Mouse (Mus musculus) limb, embryonic 15.5 days (tissue): ENCODE measurements around the gene Prok1. TPM values are rescaled to one million over a fixed set of nuclear protein-coding genes. Genes with fewer than 3 reads are reported as not detected.

Source experiments
- ATAC-seq: fragments of 200-750 bp; cut with Nextera tagmentation; 2 replicates; pipeline ENCODE4 v1.8.0; 2017; ENCODE audit warnings: low read depth, moderate TSS enrichment; ENCODE audit not compliant: insufficient number of reproducible peaks, low FRiP score, low TSS enrichment
- H3K27ac ChIP-seq: fragments of 300-500 bp; sonication (generic); 2 replicates; pipeline ENCODE4 v1.5.1; 2015; ENCODE audit warnings: moderate library complexity, mild to moderate bottlenecking, inconsistent platforms
- H3K27me3 ChIP-seq: fragments of 300-500 bp; sonication (generic); 2 replicates; pipeline ENCODE4 v1.6.1; 2015; ENCODE audit warnings: inconsistent platforms
- H3K36me3 ChIP-seq: fragments of 300-500 bp; sonication (generic); 2 replicates; pipeline ENCODE4 v1.6.1; 2015; ENCODE audit warnings: inconsistent platforms
- H3K4me1 ChIP-seq: fragments of 300-500 bp; sonication (generic); 2 replicates; pipeline ENCODE4 v1.6.1; 2015; ENCODE audit warnings: inconsistent platforms
- H3K4me2 ChIP-seq: fragments of 300-500 bp; sonication (generic); 2 replicates; pipeline ENCODE4 v1.6.1; 2015; ENCODE audit warnings: mild to moderate bottlenecking, inconsistent platforms
- H3K4me3 ChIP-seq: fragments of 300-500 bp; sonication (generic); 2 replicates; pipeline ENCODE4 v1.5.1; 2015; ENCODE audit warnings: mild to moderate bottlenecking, inconsistent platforms
- H3K9ac ChIP-seq: fragments of 300-500 bp; sonication (generic); 2 replicates; pipeline ENCODE4 v1.6.1; 2015; ENCODE audit warnings: inconsistent platforms
- H3K9me3 ChIP-seq: fragments of 300-500 bp; sonication (generic); 2 replicates; pipeline ENCODE4 v1.6.1; 2016; ENCODE audit warnings: inconsistent platforms
- WGBS: fragments of 180-500 bp; shearing (Covaris S2); methylation state at CpG from one replicate; pipeline ENCODE4 v1.1.7; 2015; 5-methylcytosine and 5-hydroxymethylcytosine counted together
- polyA plus RNA-seq: library from polyadenylated mRNA; unstranded; fragments of >200 nt; fragmentation: Nextera tagmentation; extraction: Ambion mirVana; gene quantifications from 2 replicates; pipeline ENCODE4 v1.2.1, GENCODE M21; 2015

Prok1 gene
- polyA plus RNA-seq, 1 experiment from 2014 or later: 0.06 TPM

GRCm38 (mm10) chr3:107233351-107233813 lies 6.1 kb downstream of the Prok1 start:
- Histone ChIP-seq H3K4me2 (no peak overlapping the region), H3K36me3 (no peaks in the 10 kb centered on the region), H3K27ac (no peak overlapping the region), H3K9ac (no peak overlapping the region), H3K4me1 (peaks cover 7% of the 10 kb centered on the region; the same call in 1 of the 2 replicates), H3K27me3 (peaks cover 7% of the 10 kb centered on the region), H3K4me3 (no peak overlapping the region), H3K9me3 (no peaks in the 10 kb centered on the region)
- WGBS: 8% methylated on average over 11 of the region's 11 CpGs
- no peak for ATAC-seq

- ATAC-seq: no peak
- Histone ChIP-seq H3K4me1 (peaks cover 7% of the 10 kb centered on the region; the same call in 1 of the 2 replicates), H3K36me3 (no peaks in the 10 kb centered on the region), H3K4me2 (no peak overlapping the region), H3K27ac (no peak overlapping the region), H3K9me3 (no peaks in the 10 kb centered on the region), H3K4me3 (no peak overlapping the region), H3K9ac (no peak overlapping the region), H3K27me3 (peaks cover 7% of the 10 kb centered on the region)
- 37% methylated on average over 4 of the region's 4 CpGs for WGBS
Observed at GRCm38 (mm10) chr3:107231202-107231601, 8.3 kb downstream of the Prok1 start.

GRCm38 (mm10) chr3:107230527-107230926 lies 9.0 kb downstream of the Prok1 start, which contains the start of gene A630076J17Rik:
Gene A630076J17Rik (plus strand): TSS chr3:107230614.
- Histone ChIP-seq H3K9me3 (no peaks in the 10 kb centered on the region), H3K9ac (no peak within 1 kb of the TSS), H3K4me3 (no peak within 1 kb of the TSS), H3K27me3 (peaks cover 7% of the 10 kb centered on the region), H3K36me3 (no peaks in the 10 kb centered on the region), H3K4me1 (peaks cover 7% of the 10 kb centered on the region; the same call in 1 of the 2 replicates), H3K27ac (no peak within 1 kb of the TSS), H3K4me2 (no peak within 1 kb of the TSS)
- ATAC-seq: no peak
- WGBS: 27% methylated on average over 1 of the region's 1 CpGs

GRCm38 (mm10) chr3:107229822-107230221 lies 9.7 kb downstream of the Prok1 start:
- Histone ChIP-seq H3K4me2 (no peak overlapping the region), H3K9me3 (no peaks in the 10 kb centered on the region), H3K27ac (no peak overlapping the region), H3K9ac (no peak overlapping the region), H3K4me1 (peaks cover 7% of the 10 kb centered on the region; the same call in 1 of the 2 replicates), H3K36me3 (no peaks in the 10 kb centered on the region), H3K4me3 (no peak overlapping the region), H3K27me3 (peaks cover 7% of the 10 kb centered on the region)
- 43% methylated on average over 5 of the region's 5 CpGs for WGBS
- ATAC-seq: 0 out of 2 replicates have a peak, but pooled peaks have one; percentile 27

DNA sequence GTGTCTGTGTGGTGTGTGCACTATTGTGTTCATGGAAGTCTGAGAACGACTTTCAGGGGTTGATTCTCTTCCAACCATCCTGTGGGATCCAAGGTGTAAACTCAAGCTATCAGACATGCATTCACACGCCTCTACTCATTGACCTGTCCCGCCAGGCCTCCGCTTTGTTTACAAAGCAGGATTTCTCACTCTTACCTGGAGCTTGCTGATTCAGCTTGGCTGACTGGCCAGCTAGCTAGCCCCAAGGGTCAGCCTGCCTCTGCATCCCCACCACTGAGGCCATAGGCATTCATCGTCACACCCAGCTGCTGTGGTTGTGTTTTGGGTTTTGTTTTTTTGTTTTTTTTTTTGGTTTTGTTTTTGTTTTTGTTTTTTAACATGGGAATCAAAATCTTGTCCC lies 10.3 kb downstream of the Prok1 start:
- Histone ChIP-seq H3K9ac (no peak overlapping the region), H3K4me3 (no peak overlapping the region), H3K4me2 (no peak overlapping the region), H3K9me3 (no peaks in the 10 kb centered on the region), H3K27ac (no peak overlapping the region), H3K4me1 (peaks cover 7% of the 10 kb centered on the region; the same call in 1 of the 2 replicates), H3K36me3 (no peaks in the 10 kb centered on the region), H3K27me3 (peaks cover 7% of the 10 kb centered on the region)
- WGBS: 77% methylated on average over 5 of the region's 5 CpGs
- no peak for ATAC-seq

- Histone ChIP-seq H3K27me3 (no peaks in the 10 kb centered on the region), H3K9me3 (no peaks in the 10 kb centered on the region), H3K36me3 (no peaks in the 10 kb centered on the region), H3K4me2 (no peak overlapping the region), H3K4me3 (no peak overlapping the region), H3K4me1 (peaks cover 7% of the 10 kb centered on the region; the same call in 1 of the 2 replicates), H3K27ac (no peak overlapping the region), H3K9ac (no peak overlapping the region)
- WGBS: 87% methylated on average over 5 of the region's 5 CpGs
- no peak for ATAC-seq
Observed at GRCm38 (mm10) chr3:107225820-107226219, 13.7 kb downstream of the Prok1 start.

GRCm38 (mm10) chr3:107223230-107223629 lies 16.3 kb downstream of the Prok1 start:
- Histone ChIP-seq H3K27me3 (0 out of 2 replicates have a peak, but pooled peaks cover 2% of the 10 kb centered on the region), H3K4me1 (no peaks in the 10 kb centered on the region), H3K4me3 (no peak overlapping the region), H3K36me3 (no peaks in the 10 kb centered on the region), H3K4me2 (no peak overlapping the region), H3K9ac (no peak overlapping the region), H3K27ac (no peak overlapping the region), H3K9me3 (no peaks in the 10 kb centered on the region)
- ATAC-seq: no peak
- 51% methylated on average over 1 of the region's 1 CpGs for WGBS

- no peak within 1 kb of the TSS for H3K27ac ChIP-seq
- H3K4me1 ChIP-seq: no peaks in the 10 kb centered on the region
- H3K9me3 ChIP-seq: no peaks in the 10 kb centered on the region
- WGBS: 78% methylated on average over 10 of the region's 10 CpGs
- H3K4me3 ChIP-seq: no peak within 1 kb of the TSS
- no peaks in the 10 kb centered on the region for H3K36me3 ChIP-seq
- H3K9ac ChIP-seq: no peak within 1 kb of the TSS
- H3K27me3 ChIP-seq: 0 out of 2 replicates have a peak, but pooled peaks cover 2% of the 10 kb centered on the region
- H3K4me2 ChIP-seq: no peak within 1 kb of the TSS
- ATAC-seq: no peak
Observed at GRCm38 (mm10) chr3:107221608-107222007, 17.9 kb downstream of the Prok1 start, which contains the start of gene Cym. Gene Cym (minus strand): TSS chr3:107221732.

GRCm38 (mm10) chr3:107218572-107218971 lies 20.9 kb downstream of the Prok1 start:
- WGBS: 79% methylated on average over 7 of the region's 7 CpGs
- Histone ChIP-seq H3K36me3 (no peaks in the 10 kb centered on the region), H3K9me3 (no peaks in the 10 kb centered on the region), H3K27ac (no peak overlapping the region), H3K27me3 (0 out of 2 replicates have a peak, but pooled peaks cover 2% of the 10 kb centered on the region), H3K4me2 (no peak overlapping the region), H3K4me3 (no peak overlapping the region), H3K9ac (no peak overlapping the region), H3K4me1 (no peaks in the 10 kb centered on the region)
- ATAC-seq: no peak

DNA sequence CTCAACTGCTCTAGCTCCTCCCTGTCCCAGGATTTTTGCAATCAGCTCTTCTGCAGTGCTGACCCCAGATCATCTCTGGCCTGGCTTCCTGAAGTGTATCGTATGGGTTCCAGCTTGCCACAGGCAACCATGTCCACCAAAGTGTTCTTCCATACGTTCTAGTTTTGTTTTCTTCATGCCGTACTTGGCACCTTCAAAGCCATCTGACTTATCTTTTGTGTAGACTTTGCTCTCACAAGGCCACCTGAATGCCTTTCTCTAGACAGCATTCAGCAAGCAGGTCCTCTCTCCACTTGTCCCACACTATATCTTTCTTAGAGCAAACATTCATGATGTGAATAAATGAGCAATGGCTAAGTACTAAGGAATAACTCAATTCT lies 22.4 kb downstream of the Prok1 start:
- Histone ChIP-seq H3K36me3 (no peaks in the 10 kb centered on the region), H3K27ac (no peak overlapping the region), H3K4me2 (no peak overlapping the region), H3K4me3 (no peak overlapping the region), H3K4me1 (no peaks in the 10 kb centered on the region), H3K9ac (no peak overlapping the region), H3K9me3 (no peaks in the 10 kb centered on the region), H3K27me3 (0 out of 2 replicates have a peak, but pooled peaks cover 2% of the 10 kb centered on the region)
- WGBS: 85% methylated on average over 3 of the region's 3 CpGs
- no peak for ATAC-seq

- Histone ChIP-seq H3K36me3 (no peaks in the 10 kb centered on the region), H3K4me2 (no peak overlapping the region), H3K9ac (no peak overlapping the region), H3K9me3 (no peaks in the 10 kb centered on the region), H3K27me3 (0 out of 2 replicates have a peak, but pooled peaks cover 2% of the 10 kb centered on the region), H3K4me3 (no peak overlapping the region), H3K27ac (no peak overlapping the region), H3K4me1 (no peaks in the 10 kb centered on the region)
- 61% methylated on average over 8 of the region's 8 CpGs for WGBS
- no peak for ATAC-seq
Observed at GRCm38 (mm10) chr3:107216400-107217100, 23.0 kb downstream of the Prok1 start.

DNA sequence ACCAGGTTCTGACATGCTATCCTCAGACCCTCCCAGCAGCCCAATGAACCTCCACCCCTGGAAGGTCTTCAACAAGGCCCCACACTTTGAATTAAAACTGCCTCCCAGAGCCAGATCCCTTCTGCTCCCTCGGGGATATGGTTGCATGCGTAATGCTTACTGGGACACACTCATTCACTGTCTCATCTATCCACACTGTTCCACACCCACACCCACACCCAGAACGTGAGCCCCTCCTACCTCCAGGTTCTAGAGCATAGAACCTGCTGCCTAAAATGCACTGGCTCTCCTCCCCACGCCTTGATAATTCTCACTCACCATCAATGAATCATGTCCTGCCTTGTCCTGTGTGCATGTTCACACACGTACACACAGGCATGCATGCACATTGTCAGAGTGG lies 24.9 kb downstream of the Prok1 start:
- H3K27me3 ChIP-seq: 0 out of 2 replicates have a peak, but pooled peaks cover 2% of the 10 kb centered on the region
- no peaks in the 10 kb centered on the region for H3K4me1 ChIP-seq
- no peaks in the 10 kb centered on the region for H3K9me3 ChIP-seq
- no peak overlapping the region for H3K9ac ChIP-seq
- no peak overlapping the region for H3K4me2 ChIP-seq
- 73% methylated on average over 5 of the region's 5 CpGs for WGBS
- no peaks in the 10 kb centered on the region for H3K36me3 ChIP-seq
- no peak overlapping the region for H3K4me3 ChIP-seq
- no peak for ATAC-seq
- no peak overlapping the region for H3K27ac ChIP-seq
